Mouse (Mus musculus): ENCODE data around the gene Piezo1. TPM values are rescaled to one million over a fixed set of nuclear protein-coding genes. Genes with fewer than 3 reads are reported as not detected.

The Piezo1 gene
- total and polyA plus RNA-seq, 2 experiments: 2.2 to 11.1 TPM

DNA sequence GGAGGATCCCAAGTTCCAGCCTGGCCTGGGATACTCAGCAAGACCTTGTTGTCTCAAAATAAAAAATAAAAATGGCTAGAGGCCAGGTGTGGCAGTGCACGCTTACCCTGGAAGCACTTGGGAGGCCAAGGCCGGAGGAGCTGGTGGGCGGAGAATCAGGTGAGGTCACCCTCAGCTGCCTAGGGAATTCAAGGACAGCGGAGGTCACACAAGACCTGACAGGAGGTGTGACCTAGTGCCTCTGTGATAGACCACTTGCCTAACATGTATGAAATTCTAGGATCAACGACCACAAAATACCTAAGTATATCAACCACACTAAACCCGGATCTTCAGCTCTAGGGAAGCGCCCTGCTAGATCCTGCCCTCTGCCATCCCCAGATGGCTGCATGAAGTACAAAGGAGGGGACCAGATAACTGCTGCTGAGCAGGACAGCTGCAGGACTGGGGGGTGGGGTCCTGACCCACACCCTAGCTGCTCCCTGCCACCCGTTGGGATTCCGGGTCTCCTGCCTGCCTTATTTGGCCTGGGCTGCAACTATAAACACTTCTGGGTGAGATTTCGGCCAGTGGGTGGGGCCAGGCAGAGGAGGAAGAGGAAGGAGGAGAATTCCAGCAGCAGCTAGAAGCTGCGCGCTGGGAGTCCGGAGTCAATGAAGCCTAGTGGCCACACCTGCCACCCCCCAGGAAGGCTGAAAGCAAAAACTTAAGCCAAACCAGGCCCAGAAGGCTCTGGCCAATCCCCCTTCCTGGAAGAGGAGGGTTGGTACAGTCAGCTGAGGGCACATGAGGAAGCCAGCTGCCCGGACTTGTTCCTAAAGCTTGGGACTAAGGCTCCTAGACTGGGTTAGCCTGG, 28.1 kb downstream of the Piezo1 start:
- H3K4me1 ChIP-seq (ENCODE audit: control insufficient read depth, insufficient read depth, low read length): peaks cover 15% of the 10 kb centered on the region
- H3K4me3 ChIP-seq (ENCODE audit: insufficient read depth, low read depth, low read length): no peak overlapping the region
- no peaks in the 10 kb centered on the region for H3K79me2 ChIP-seq (ENCODE audit: control insufficient read depth, insufficient read depth, low read length)
- no peak for DNase-seq (ENCODE audit: extremely low read depth, low read depth, low spot score)
- peak overlapping the region; percentile 40 for H3K27ac ChIP-seq (replicated peaks; ENCODE audit: insufficient read depth, low read depth, low read length)
- no peaks in the 10 kb centered on the region for H3K27me3 ChIP-seq (ENCODE audit: control insufficient read depth, insufficient read depth, low read length)
- 69% methylated on average over 14 of the region's 14 CpGs for WGBS
- no peaks in the 10 kb centered on the region for H3K36me3 ChIP-seq (ENCODE audit: control insufficient read depth, insufficient read depth, low read length)
- TF ChIP-seq POLR2A (IDR thresholded peaks at IDR 0.05; ENCODE audit: extremely low read depth, insufficient read depth, low read length): no peak
- no peak for TF ChIP-seq CTCF (IDR thresholded peaks at IDR 0.05; ENCODE audit: low read depth, low read length)
- H3K9ac ChIP-seq (ENCODE audit: low read depth, low read length): no peak overlapping the region

DNA sequence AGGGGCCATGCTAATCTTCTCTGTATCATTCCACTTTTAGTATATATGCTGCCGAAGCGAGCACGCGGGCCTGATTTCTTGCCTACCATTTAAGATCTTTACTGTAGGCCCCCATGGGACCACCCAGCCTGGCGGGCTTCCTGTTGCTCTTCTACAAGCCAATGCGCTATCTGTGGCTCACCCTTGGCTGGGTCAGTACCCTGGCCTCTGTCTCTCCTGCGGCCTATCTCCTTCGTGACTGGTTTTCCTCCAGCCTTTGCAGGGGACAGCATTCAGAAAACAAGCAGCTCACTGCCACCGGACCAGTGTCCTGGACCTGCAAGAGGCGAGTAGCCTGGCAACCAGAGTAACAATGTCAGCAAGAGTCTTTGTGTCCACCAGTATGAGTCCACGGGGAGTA, 30.5 kb downstream of the Piezo1 start:
- Histone ChIP-seq H3K4me1 (ENCODE audit: control insufficient read depth, insufficient read depth, low read length) (peaks cover 20% of the 10 kb centered on the region), H3K27ac (replicated peaks; ENCODE audit: insufficient read depth, low read depth, low read length) (peak overlapping the region; percentile 9; the same call in 1 of the 2 replicates), H3K36me3 (ENCODE audit: control insufficient read depth, insufficient read depth, low read length) (no peaks in the 10 kb centered on the region), H3K27me3 (ENCODE audit: control insufficient read depth, insufficient read depth, low read length) (no peaks in the 10 kb centered on the region), H3K9ac (ENCODE audit: low read depth, low read length) (no peak overlapping the region), H3K79me2 (ENCODE audit: control insufficient read depth, insufficient read depth, low read length) (no peaks in the 10 kb centered on the region), H3K4me3 (ENCODE audit: insufficient read depth, low read depth, low read length) (no peak overlapping the region)
- no peak for TF ChIP-seq CTCF (IDR thresholded peaks at IDR 0.05; ENCODE audit: low read depth, low read length)
- TF ChIP-seq POLR2A (IDR thresholded peaks at IDR 0.05; ENCODE audit: extremely low read depth, insufficient read depth, low read length): no peak
- no peak for DNase-seq (ENCODE audit: extremely low read depth, low read depth, low spot score)
- 74% methylated on average over 11 of the region's 11 CpGs for WGBS

DNA sequence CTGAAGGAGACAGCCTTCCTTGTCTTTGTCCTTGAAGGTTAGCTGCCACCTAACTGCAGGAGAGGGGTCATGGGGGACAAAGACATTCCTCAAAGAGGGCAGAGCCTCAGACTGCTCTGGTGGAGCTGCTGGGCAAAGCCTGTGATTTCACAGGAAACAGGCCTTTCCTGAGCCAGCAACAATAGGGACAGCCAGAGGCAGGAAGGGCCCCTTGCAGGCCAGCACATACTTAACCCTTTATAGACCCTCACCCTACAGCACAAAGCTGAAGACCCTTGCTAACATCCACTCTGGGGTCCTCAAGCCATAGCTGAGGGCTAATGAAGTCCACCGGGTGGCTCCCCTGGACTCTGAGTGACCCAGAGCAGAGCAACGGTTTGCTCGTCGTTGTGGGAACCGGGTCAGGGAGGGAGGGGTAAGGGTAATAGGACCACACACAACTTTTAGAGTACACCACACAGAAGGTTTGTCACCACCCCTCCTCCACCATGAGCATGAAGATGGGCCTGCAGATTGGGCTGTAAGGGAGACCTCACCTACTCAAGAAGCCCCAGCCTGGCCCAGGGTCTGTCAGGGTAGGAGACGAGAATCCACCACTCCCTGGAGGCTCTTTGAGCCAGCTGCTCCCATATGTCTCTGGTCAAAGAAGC, 33.5 kb downstream of the Piezo1 start:
- Histone ChIP-seq H3K36me3 (ENCODE audit: control insufficient read depth, insufficient read depth, low read length) (no peaks in the 10 kb centered on the region), H3K9ac (ENCODE audit: low read depth, low read length) (no peak overlapping the region), H3K27ac (replicated peaks; ENCODE audit: insufficient read depth, low read depth, low read length) (peak overlapping the region; percentile 64), H3K4me1 (ENCODE audit: control insufficient read depth, insufficient read depth, low read length) (peaks cover 12% of the 10 kb centered on the region), H3K79me2 (ENCODE audit: control insufficient read depth, insufficient read depth, low read length) (peaks cover 4% of the 10 kb centered on the region), H3K27me3 (ENCODE audit: control insufficient read depth, insufficient read depth, low read length) (no peaks in the 10 kb centered on the region), H3K4me3 (ENCODE audit: insufficient read depth, low read depth, low read length) (no peak overlapping the region)
- TF ChIP-seq POLR2A (IDR thresholded peaks at IDR 0.05; ENCODE audit: extremely low read depth, insufficient read depth, low read length): no peak
- no peak for TF ChIP-seq CTCF (IDR thresholded peaks at IDR 0.05; ENCODE audit: low read depth, low read length)
- no peak for DNase-seq (ENCODE audit: extremely low read depth, low read depth, low spot score)
- 60% methylated on average over 6 of the region's 6 CpGs for WGBS

DNA sequence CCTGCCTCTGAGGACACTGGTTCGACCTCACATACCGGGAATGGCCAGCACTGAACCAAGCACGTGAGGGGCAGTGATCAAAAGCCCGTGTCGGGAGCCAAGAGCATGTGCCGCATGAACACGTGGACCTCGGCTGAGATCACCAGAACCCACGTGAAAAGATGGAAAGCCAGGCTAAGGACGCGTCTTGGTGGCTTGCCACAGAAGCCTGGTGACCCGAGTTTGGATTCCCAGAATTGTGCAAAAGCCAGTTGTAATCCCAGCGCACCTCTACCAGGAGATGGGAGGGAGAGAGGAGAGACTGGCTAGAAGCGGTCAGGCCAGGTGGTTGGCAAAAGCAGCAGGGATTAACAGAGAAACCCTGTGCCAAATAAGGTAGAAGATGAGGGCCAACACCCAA, 35.4 kb downstream of the Piezo1 start:
- no peak overlapping the region for H3K4me3 ChIP-seq (ENCODE audit: insufficient read depth, low read depth, low read length)
- H3K9ac ChIP-seq (ENCODE audit: low read depth, low read length): no peak overlapping the region
- H3K36me3 ChIP-seq (ENCODE audit: control insufficient read depth, insufficient read depth, low read length): no peaks in the 10 kb centered on the region
- no peaks in the 10 kb centered on the region for H3K27me3 ChIP-seq (ENCODE audit: control insufficient read depth, insufficient read depth, low read length)
- WGBS: 89% methylated on average over 14 of the region's 14 CpGs
- H3K4me1 ChIP-seq (ENCODE audit: control insufficient read depth, insufficient read depth, low read length): peaks cover 10% of the 10 kb centered on the region
- no peak for TF ChIP-seq POLR2A (IDR thresholded peaks at IDR 0.05; ENCODE audit: extremely low read depth, insufficient read depth, low read length)
- TF ChIP-seq CTCF (IDR thresholded peaks at IDR 0.05; ENCODE audit: low read depth, low read length): no peak
- no peak overlapping the region for H3K27ac ChIP-seq (replicated peaks; ENCODE audit: insufficient read depth, low read depth, low read length)
- H3K79me2 ChIP-seq (ENCODE audit: control insufficient read depth, insufficient read depth, low read length): peaks cover 4% of the 10 kb centered on the region
- DNase-seq (ENCODE audit: extremely low read depth, low read depth, low spot score): no peak

DNA sequence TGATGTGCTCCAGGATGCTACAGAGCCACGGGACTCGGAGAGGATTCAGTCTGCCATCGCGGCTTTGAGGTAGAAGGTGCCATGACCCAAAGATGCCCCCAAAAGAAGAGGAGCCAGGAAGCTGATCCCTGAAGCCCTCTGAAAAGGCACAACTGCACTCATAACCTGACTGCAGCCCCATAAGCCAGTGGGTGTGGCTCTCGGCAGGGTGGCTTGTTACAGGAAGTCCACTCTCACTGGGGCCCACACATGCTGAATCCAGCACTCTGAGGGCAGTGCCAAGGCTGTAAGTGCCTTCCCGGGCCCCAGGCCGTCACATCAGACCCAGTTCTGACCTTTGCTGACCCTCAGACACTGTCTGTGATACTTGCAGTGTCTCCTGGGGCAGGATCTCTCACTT, 38.7 kb downstream of the Piezo1 start:
- Histone ChIP-seq H3K36me3 (ENCODE audit: control insufficient read depth, insufficient read depth, low read length) (no peaks in the 10 kb centered on the region), H3K79me2 (ENCODE audit: control insufficient read depth, insufficient read depth, low read length) (peaks cover 6% of the 10 kb centered on the region), H3K4me3 (ENCODE audit: insufficient read depth, low read depth, low read length) (no peak overlapping the region), H3K27me3 (ENCODE audit: control insufficient read depth, insufficient read depth, low read length) (no peaks in the 10 kb centered on the region), H3K9ac (ENCODE audit: low read depth, low read length) (no peak overlapping the region), H3K27ac (replicated peaks; ENCODE audit: insufficient read depth, low read depth, low read length) (no peak overlapping the region), H3K4me1 (ENCODE audit: control insufficient read depth, insufficient read depth, low read length) (peaks cover 4% of the 10 kb centered on the region; the same call in 1 of the 2 replicates)
- TF ChIP-seq CTCF (IDR thresholded peaks at IDR 0.05; ENCODE audit: low read depth, low read length) (no peak), POLR2A (IDR thresholded peaks at IDR 0.05; ENCODE audit: extremely low read depth, insufficient read depth, low read length) (no peak)
- 81% methylated on average over 7 of the region's 7 CpGs for WGBS
- no peak for DNase-seq (ENCODE audit: extremely low read depth, low read depth, low spot score)
